ENCODE assay signal across 28 mouse cellular contexts in genomic region chr7:11813751-11814150, GRCm38 (mm10). TPM values are rescaled to one million over a fixed set of nuclear protein-coding genes. Genes with fewer than 3 reads are reported as not detected.
DNase-seq lines count a peak whose midpoint lies in the region; TF ChIP-seq lines count a peak whose summit lies in the region.
"Had no signal": no experiment of that assay in that cellular context is flagged by ENCODE, and none has a peak within 500 bp of the region (broad histone marks: within the 10 kb centered on the region; RNA-seq: fewer than 3 reads in every experiment).

No protein-coding gene starts in this region.

- intact Hi-C loops in left cerebral cortex, postnatal 14 days (cut with DNase I) = no loop called here

- H3K4me1 ChIP-seq in ES-Bruce4 (ENCODE audit: control insufficient read depth, insufficient read depth, low read length) = no peaks in the 10 kb centered on the region
- H3K4me1 ChIP-seq in heart, embryonic 10.5 days = no peaks in the 10 kb centered on the region
- H3K4me1 ChIP-seq: embryonic facial prominence, embryonic 10.5 days; embryonic facial prominence, embryonic 12.5 days; forebrain, embryonic 13.5 days; forebrain, embryonic 15.5 days had no signal

- no peak for TF ChIP-seq CTCF in ES-Bruce4 (IDR thresholded peaks at IDR 0.05; ENCODE audit: low read depth, low read length)

- H3K36me3 ChIP-seq in ES-Bruce4 (ENCODE audit: control insufficient read depth, insufficient read depth, low read length, poor library complexity, severe bottlenecking) = no peaks in the 10 kb centered on the region
- H3K36me3 ChIP-seq in heart, embryonic 10.5 days = no peaks in the 10 kb centered on the region
- H3K36me3 ChIP-seq: embryonic facial prominence, embryonic 10.5 days; embryonic facial prominence, embryonic 12.5 days; forebrain, embryonic 15.5 days; G1E had no signal

- no peak overlapping the region for H3K4me3 ChIP-seq in ES-Bruce4 (ENCODE audit: low read depth, low read length)
- no peak overlapping the region for H3K4me3 ChIP-seq in heart, embryonic 10.5 days
- H3K4me3 ChIP-seq: embryonic facial prominence, embryonic 10.5 days; embryonic facial prominence, embryonic 12.5 days; forebrain, embryonic 13.5 days; forebrain, embryonic 15.5 days had no signal

- peaks cover 55% of the 10 kb centered on the region for H3K9me3 ChIP-seq in ES-Bruce4 (replicated peaks; ENCODE audit: control insufficient read depth, insufficient read depth, low read length, poor library complexity, severe bottlenecking)
- peaks cover 9% of the 10 kb centered on the region for H3K9me3 ChIP-seq in heart, embryonic 10.5 days

- H3K27me3 ChIP-seq in ES-Bruce4 (ENCODE audit: control insufficient read depth, insufficient read depth, low read length, poor library complexity, severe bottlenecking) = no peaks in the 10 kb centered on the region; the same call in 1 of the 2 replicates
- H3K27me3 ChIP-seq in heart, embryonic 10.5 days (ENCODE audit: insufficient read depth, poor library complexity, severe bottlenecking) = no peaks in the 10 kb centered on the region
- H3K27me3 ChIP-seq: CH12.LX; embryonic facial prominence, embryonic 12.5 days; forebrain, embryonic 13.5 days; forebrain, embryonic 15.5 days; Patski had no signal

- peak; percentile 91 for DNase-seq in R1 (ENCODE audit: low read depth, low spot score)
- no peak for DNase-seq in left cerebral cortex, adult 18-20 months (ENCODE audit: low spot score in 2 of 2)
- no peak for DNase-seq in heart, embryonic 10.5 days (ENCODE audit: low spot score)
- DNase-seq in left cerebral cortex, postnatal 14 days (ENCODE audit: low spot score in 2 of 2) = no peak
- DNase-seq: adrenal gland, adult 8-10 months; adrenal gland, postnatal 14 days; adrenal gland, postnatal 36 days; B cell, adult 2 months; cerebellum, adult 11-12 months; cerebellum, adult 2 months; cerebellum, adult 9-10 months; cerebellum, postnatal 10 days; cerebellum, postnatal 25 days; forebrain, postnatal 0 days had no signal

- TF ChIP-seq POLR2A in ES-Bruce4 (IDR thresholded peaks at IDR 0.05; ENCODE audit: insufficient read depth, low read length) = no peak

- peak overlapping the region; percentile 69 for H3K27ac ChIP-seq in ES-Bruce4 (ENCODE audit: insufficient read depth, low read length)
- no peak overlapping the region for H3K27ac ChIP-seq in heart, embryonic 10.5 days
- H3K27ac ChIP-seq: embryonic facial prominence, embryonic 10.5 days; embryonic facial prominence, embryonic 12.5 days; forebrain, embryonic 13.5 days; forebrain, embryonic 15.5 days had no signal

- H3K9ac ChIP-seq in ES-Bruce4 (ENCODE audit: low read depth, poor library complexity, severe bottlenecking) = no peak overlapping the region
- H3K9ac ChIP-seq: embryonic facial prominence, embryonic 12.5 days; forebrain, embryonic 13.5 days; forebrain, embryonic 15.5 days; forebrain, postnatal 0 days had no signal

- TF ChIP-seq EP300 in ES-Bruce4 (IDR thresholded peaks at IDR 0.05; ENCODE audit: insufficient read depth, low read depth, low read length) = no peak

RNA-seq across cellular contexts. Expression of gene Vmn1r74, which starts 20.0 kb away (rescaled TPM):
- not detected in 2 replicates for polyA plus RNA-seq in ES-Bruce4 (2011; ENCODE audit: insufficient read depth, insufficient read length, low read depth, missing spikeins)
- not detected for total RNA-seq in left cerebral cortex, adult 18-20 months (2021)
- polyA plus RNA-seq in heart, embryonic 10.5 days (2016; fragmentation: Nextera tagmentation; extraction: Ambion mirVana) = not detected in 2 replicates
- total RNA-seq in left cerebral cortex, postnatal 14 days (2021) = not detected
- total RNA-seq: adrenal gland, adult 18-20 months; adrenal gland, adult 8-10 months; adrenal gland, postnatal 14 days; adrenal gland, postnatal 36 days; CH12.LX; forebrain, postnatal 0 days; G1E had no signal
- polyA plus RNA-seq: activated CD4-positive, CD25-positive, alpha-beta regulatory T cell, adult 4 months; CD4-positive, CD25-positive, alpha-beta regulatory T cell, adult 4 months; cerebellum, adult 2 months; cortical plate, adult 2 months; embryonic facial prominence, embryonic 10.5 days; embryonic facial prominence, embryonic 12.5 days; embryonic facial prominence, embryonic 14.5 days; forebrain, embryonic 11.5 days; forebrain, embryonic 13.5 days; forebrain, embryonic 15.5 days; forebrain, postnatal 0 days; G1E; Patski had no signal
